Mouse (Mus musculus): Measurements from ENCODE around the gene Shisa5. TPM values are rescaled to one million over a fixed set of nuclear protein-coding genes. Genes with fewer than 3 reads are reported as not detected.

The Shisa5 gene
- total and polyA plus RNA-seq, 3 experiments: 41.0 to 71.7 TPM; not detected in 1

DNA sequence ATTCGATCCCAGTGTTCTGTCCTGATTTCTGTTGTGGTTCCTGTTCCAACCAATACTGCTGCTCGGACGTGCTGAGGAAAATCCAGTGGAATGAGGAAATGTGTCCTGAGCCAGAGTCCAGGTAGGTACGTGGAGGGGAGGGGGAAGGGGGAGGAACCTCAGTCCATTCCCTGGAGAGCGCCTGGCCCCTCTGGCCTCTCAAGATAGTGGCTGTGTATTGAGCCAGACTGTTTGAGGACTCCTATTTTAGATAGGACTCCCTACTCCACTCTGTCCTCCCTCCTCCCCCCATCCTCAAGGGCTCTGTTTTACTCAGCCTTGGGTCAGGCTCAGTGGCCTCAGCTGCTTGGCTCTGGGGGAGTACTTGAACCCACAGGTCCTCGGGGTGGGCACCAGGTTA is 2.5 kb downstream of the Shisa5 start:
- no peak for DNase-seq (ENCODE audit: low read depth, low spot score)
- Histone ChIP-seq H3K4me1 (ENCODE audit: control insufficient read depth in 1 of 2, insufficient read depth in 2 of 2, low read length in 2 of 2) (peaks cover 0 to 4% of the 10 kb centered on the region in 2 experiments; a peak in 1 of 4 replicates), H3K9me3 (replicated peaks; ENCODE audit: insufficient read depth, low read length) (no peaks in the 10 kb centered on the region), H3K27me3 (ENCODE audit: control insufficient read depth in 1 of 2, insufficient read depth in 2 of 2, low read length in 2 of 2) (no peaks in the 10 kb centered on the region), H3K79me2 (ENCODE audit: control insufficient read depth, insufficient read depth, low read length, poor library complexity) (peaks cover 2% of the 10 kb centered on the region; the same call in 1 of the 2 replicates), H3K27ac (ENCODE audit: control insufficient read depth, low read depth, low read length) (no peak overlapping the region), H3K9ac (ENCODE audit: control insufficient read depth, low read depth, low read length, poor library complexity, severe bottlenecking) (no peak overlapping the region), H3K36me3 (ENCODE audit: control insufficient read depth in 1 of 2, insufficient read depth in 2 of 2, low read length in 2 of 2) (peaks cover 0 to 2% of the 10 kb centered on the region in 2 experiments; a peak in 2 of 4 replicates), H3K4me3 (ENCODE audit: control insufficient read depth in 1 of 2, insufficient read depth in 1 of 2, low read depth in 2 of 2, low read length in 2 of 2) (no peak overlapping the region)
- TF ChIP-seq KAT2A (conservative IDR thresholded peaks at IDR 0.05; ENCODE audit: low read depth, low read length) (no peak), UBTF (IDR thresholded peaks at IDR 0.05; ENCODE audit: borderline replicate concordance, insufficient read depth, low read depth, low read length) (no peak), MYB (IDR thresholded peaks at IDR 0.05; ENCODE audit: low read depth, low read length) (no peak), BHLHE40 (IDR thresholded peaks at IDR 0.05; ENCODE audit: borderline replicate concordance, low read depth, low read length) (no peak), POLR2AphosphoS2 (IDR thresholded peaks at IDR 0.05; ENCODE audit: low read length) (no peak)

DNA sequence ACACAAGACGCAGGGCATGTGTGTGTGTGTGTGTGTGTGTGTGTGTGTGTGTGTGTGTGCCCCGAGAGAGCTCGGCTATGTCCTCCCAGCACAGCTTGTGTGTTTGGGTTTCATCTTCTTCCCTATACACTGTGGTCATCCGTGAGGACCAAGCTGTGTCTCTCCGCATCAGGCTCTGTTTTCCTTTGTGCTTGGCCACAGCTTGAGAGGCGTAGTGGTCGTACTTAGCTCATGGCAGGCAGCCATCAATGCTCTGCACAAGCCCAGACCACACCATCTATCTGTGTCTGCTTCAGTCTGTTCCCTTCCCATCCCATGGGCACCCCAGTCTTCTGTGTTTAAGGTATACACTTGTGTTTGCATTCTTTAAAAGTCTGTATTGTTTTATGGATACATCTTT is 3.0 kb downstream of the Shisa5 start:
- Histone ChIP-seq H3K4me3 (ENCODE audit: control insufficient read depth in 1 of 2, insufficient read depth in 1 of 2, low read depth in 2 of 2, low read length in 2 of 2) (no peak overlapping the region), H3K9me3 (replicated peaks; ENCODE audit: insufficient read depth, low read length) (no peaks in the 10 kb centered on the region), H3K36me3 (ENCODE audit: control insufficient read depth in 1 of 2, insufficient read depth in 2 of 2, low read length in 2 of 2) (peaks cover 0 to 2% of the 10 kb centered on the region in 2 experiments; a peak in 2 of 4 replicates), H3K27ac (ENCODE audit: control insufficient read depth, low read depth, low read length) (no peak overlapping the region), H3K79me2 (ENCODE audit: control insufficient read depth, insufficient read depth, low read length, poor library complexity) (peaks cover 2% of the 10 kb centered on the region; the same call in 1 of the 2 replicates), H3K27me3 (ENCODE audit: control insufficient read depth in 1 of 2, insufficient read depth in 2 of 2, low read length in 2 of 2) (no peaks in the 10 kb centered on the region), H3K4me1 (ENCODE audit: control insufficient read depth in 1 of 2, insufficient read depth in 2 of 2, low read length in 2 of 2) (peaks cover 0 to 4% of the 10 kb centered on the region in 2 experiments; a peak in 1 of 4 replicates), H3K9ac (ENCODE audit: control insufficient read depth, low read depth, low read length, poor library complexity, severe bottlenecking) (no peak overlapping the region)
- TF ChIP-seq UBTF (IDR thresholded peaks at IDR 0.05; ENCODE audit: borderline replicate concordance, insufficient read depth, low read depth, low read length) (no peak), MEF2A (IDR thresholded peaks at IDR 0.05; ENCODE audit: extremely low read depth, insufficient replicate concordance, low read depth, low read length, poor library complexity, severe bottlenecking) (no peak), CTCF (IDR thresholded peaks at IDR 0.05 in 2 of 3, conservative IDR thresholded peaks at IDR 0.05 in 1 of 3; ENCODE audit: control insufficient read depth in 1 of 3, insufficient read depth in 1 of 3, low read depth in 2 of 3, low read length in 3 of 3, poor library complexity in 1 of 3, severe bottlenecking in 1 of 3) (no peak), SMC3 (IDR thresholded peaks at IDR 0.05; ENCODE audit: low read depth, low read length) (no peak), MYC (IDR thresholded peaks at IDR 0.05; ENCODE audit: low read depth, low read length) (no peak), GATA1 (IDR thresholded peaks at IDR 0.05; ENCODE audit: low read depth, low read length) (no peak), CHD1 (IDR thresholded peaks at IDR 0.05; ENCODE audit: low read depth, low read length) (no peak), KAT2A (conservative IDR thresholded peaks at IDR 0.05; ENCODE audit: low read depth, low read length) (no peak), POLR2A (IDR thresholded peaks at IDR 0.05; ENCODE audit: control insufficient read depth in 1 of 2, insufficient read depth in 1 of 2, low read depth in 1 of 2, low read length in 2 of 2, poor library complexity in 1 of 2) (no peak), POLR2AphosphoS5 (IDR thresholded peaks at IDR 0.05; ENCODE audit: borderline replicate concordance, low read depth, low read length) (no peak), HCFC1 (IDR thresholded peaks at IDR 0.05; ENCODE audit: low read depth, low read length) (no peak), CHD2 (IDR thresholded peaks at IDR 0.05; ENCODE audit: low read length) (no peak), USF1 (IDR thresholded peaks at IDR 0.05; ENCODE audit: low read depth, low read length) (no peak), GABPA (IDR thresholded peaks at IDR 0.05; ENCODE audit: low read depth, low read length) (no peak), MAFK (IDR thresholded peaks at IDR 0.05; ENCODE audit: borderline replicate concordance, low read depth, low read length) (no peak), USF2 (IDR thresholded peaks at IDR 0.05; ENCODE audit: borderline replicate concordance in 1 of 2, insufficient read depth in 1 of 2, low read depth in 1 of 2, low read length in 2 of 2) (no peak), MAZ (IDR thresholded peaks at IDR 0.05; ENCODE audit: low read depth, low read length) (no peak), NRF1 (IDR thresholded peaks at IDR 0.05; ENCODE audit: insufficient read depth, low read depth, low read length, poor library complexity, severe bottlenecking) (no peak), TAL1 (IDR thresholded peaks at IDR 0.05; ENCODE audit: low read length) (no peak), NELFE (IDR thresholded peaks at IDR 0.05; ENCODE audit: low read depth, low read length) (no peak)
- DNase-seq (ENCODE audit: low read depth, low spot score): no peak

Measured in MEL (cell line).